15 mouse cellular contexts compared by ENCODE assay signal in genomic region chr11:81223361-81223760, GRCm38 (mm10).
"Had no signal": no experiment of that assay in that cellular context is flagged by ENCODE, and none has a peak within 500 bp of the region (broad histone marks: within the 10 kb centered on the region; RNA-seq: fewer than 3 reads in every experiment).

No protein-coding gene starts in this region.

- ATAC-seq: liver, embryonic 12.5 days had no signal

- H3K4me3 ChIP-seq: layer of hippocampus, adult 2 months; liver, embryonic 12.5 days; midbrain, embryonic 10.5 days; myocyte; neural tube, embryonic 15.5 days had no signal

- DNase-seq: kidney, postnatal 4 days; left cerebral cortex, postnatal 4 days; lung, embryonic 14.5 days; lung, postnatal 10 days; lung, postnatal 4 days; midbrain, embryonic 14.5 days; right cerebral cortex, adult 18-20 months; right cerebral cortex, postnatal 25 days; thymus, postnatal 36 days had no signal

- H3K27me3 ChIP-seq: liver, embryonic 12.5 days; neural tube, embryonic 15.5 days had no signal

- H3K4me1 ChIP-seq: liver, embryonic 12.5 days; midbrain, embryonic 10.5 days; neural tube, embryonic 15.5 days had no signal

- H3K9ac ChIP-seq: liver, embryonic 12.5 days; lung, embryonic 14.5 days; neural tube, embryonic 15.5 days had no signal

- H3K9me3 ChIP-seq: midbrain, embryonic 10.5 days; neural tube, embryonic 15.5 days had no signal

- H3K27ac ChIP-seq: kidney, postnatal 0 days; layer of hippocampus, adult 2 months; liver, embryonic 12.5 days; midbrain, embryonic 10.5 days; neural tube, embryonic 15.5 days had no signal

- H3K4me2 ChIP-seq: liver, embryonic 12.5 days; lung, embryonic 14.5 days; neural tube, embryonic 15.5 days had no signal

- H3K36me3 ChIP-seq: liver, embryonic 12.5 days; midbrain, embryonic 10.5 days; neural tube, embryonic 15.5 days had no signal
